Mouse (Mus musculus): ENCODE data around the gene Fam184b. TPM values are rescaled to one million over a fixed set of nuclear protein-coding genes. Genes with fewer than 3 reads are reported as not detected.

The Fam184b gene
- polyA plus RNA-seq, 1 experiment, result not detected

GRCm38 (mm10) chr5:45529696-45530095 lies 109.7 kb downstream of the Fam184b start:
- 0 out of 2 replicates have a peak, but pooled peaks cover 5% of the 10 kb centered on the region for H3K4me1 ChIP-seq (ENCODE audit: control insufficient read depth, insufficient read depth, low read length)
- no peak overlapping the region for H3K27ac ChIP-seq (ENCODE audit: insufficient read depth, low read depth, low read length)
- TF ChIP-seq CTCF (IDR thresholded peaks at IDR 0.05; ENCODE audit: insufficient read depth, low read depth, low read length), result no peak
- no peak for TF ChIP-seq POLR2A (IDR thresholded peaks at IDR 0.05; ENCODE audit: insufficient read depth, low read depth, low read length)
- 94% methylated on average over 3 of the region's 3 CpGs for WGBS
- no peak overlapping the region for H3K4me3 ChIP-seq (ENCODE audit: insufficient read depth, low read depth, low read length)

DNA sequence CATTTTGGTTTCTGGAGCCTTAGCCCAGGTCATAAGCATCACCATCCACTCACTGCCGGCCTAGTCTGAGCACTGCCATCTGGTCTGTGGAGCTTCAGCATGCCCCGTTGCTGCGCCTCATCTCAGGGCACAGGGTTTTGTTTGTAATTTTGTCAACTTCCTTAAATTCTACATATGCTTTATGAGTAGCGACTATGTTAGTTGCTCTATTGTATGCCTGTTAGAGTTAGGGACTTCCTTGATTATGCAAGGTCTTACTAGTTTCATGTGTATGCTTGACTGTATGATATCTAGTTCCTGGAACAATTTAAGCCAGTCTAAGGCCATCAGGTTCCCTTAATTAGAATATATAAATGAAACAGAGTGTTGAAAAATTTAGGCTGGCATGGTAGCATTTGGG lies 113.1 kb downstream of the Fam184b start:
- 92% methylated on average over 4 of the region's 4 CpGs for WGBS
- H3K4me3 ChIP-seq (ENCODE audit: insufficient read depth, low read depth, low read length), result no peak overlapping the region
- TF ChIP-seq CTCF (IDR thresholded peaks at IDR 0.05; ENCODE audit: insufficient read depth, low read depth, low read length), result no peak
- TF ChIP-seq POLR2A (IDR thresholded peaks at IDR 0.05; ENCODE audit: insufficient read depth, low read depth, low read length), result no peak
- peaks cover 6% of the 10 kb centered on the region; the same call in 1 of the 2 replicates for H3K4me1 ChIP-seq (ENCODE audit: control insufficient read depth, insufficient read depth, low read length)
- no peak overlapping the region for H3K27ac ChIP-seq (ENCODE audit: insufficient read depth, low read depth, low read length)

DNA sequence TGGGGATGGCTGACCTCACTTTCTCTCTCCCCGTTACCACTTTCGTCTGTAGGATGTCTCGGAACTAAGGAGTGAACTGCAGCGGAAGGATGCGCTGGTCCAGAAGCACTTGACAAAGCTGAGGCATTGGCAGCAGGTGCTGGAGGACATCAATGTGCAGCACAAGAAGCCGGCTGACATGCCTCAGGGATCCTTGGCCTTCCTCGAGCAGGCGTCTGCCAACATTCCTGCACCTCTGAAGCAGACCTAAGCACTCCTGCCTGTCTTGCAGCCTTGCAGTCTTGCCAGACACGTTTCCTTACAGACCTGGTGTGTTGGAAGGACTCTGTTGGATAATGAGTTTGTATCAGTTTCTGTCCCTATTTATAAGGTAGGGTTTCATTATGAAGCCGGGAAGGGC lies 114.3 kb downstream of the Fam184b start:
- no peak overlapping the region for H3K4me3 ChIP-seq (ENCODE audit: insufficient read depth, low read depth, low read length)
- TF ChIP-seq CTCF (IDR thresholded peaks at IDR 0.05; ENCODE audit: insufficient read depth, low read depth, low read length) (no peak), POLR2A (IDR thresholded peaks at IDR 0.05; ENCODE audit: insufficient read depth, low read depth, low read length) (no peak)
- peaks cover 8% of the 10 kb centered on the region; the same call in 1 of the 2 replicates for H3K4me1 ChIP-seq (ENCODE audit: control insufficient read depth, insufficient read depth, low read length)
- no peak overlapping the region for H3K27ac ChIP-seq (ENCODE audit: insufficient read depth, low read depth, low read length)
- WGBS, result 89% methylated on average over 10 of the region's 10 CpGs

- TF ChIP-seq CTCF (IDR thresholded peaks at IDR 0.05; ENCODE audit: insufficient read depth, low read depth, low read length) (no peak), POLR2A (IDR thresholded peaks at IDR 0.05; ENCODE audit: insufficient read depth, low read depth, low read length) (no peak)
- Histone ChIP-seq H3K27ac (ENCODE audit: insufficient read depth, low read depth, low read length) (no peak overlapping the region), H3K4me3 (ENCODE audit: insufficient read depth, low read depth, low read length) (no peak overlapping the region), H3K4me1 (ENCODE audit: control insufficient read depth, insufficient read depth, low read length) (peaks cover 8% of the 10 kb centered on the region; the same call in 1 of the 2 replicates)
- WGBS, result 84% methylated on average over 6 of the region's 6 CpGs
These were observed 117.8 kb downstream of the Fam184b start for GRCm38 (mm10) chr5:45521601-45522000.

DNA sequence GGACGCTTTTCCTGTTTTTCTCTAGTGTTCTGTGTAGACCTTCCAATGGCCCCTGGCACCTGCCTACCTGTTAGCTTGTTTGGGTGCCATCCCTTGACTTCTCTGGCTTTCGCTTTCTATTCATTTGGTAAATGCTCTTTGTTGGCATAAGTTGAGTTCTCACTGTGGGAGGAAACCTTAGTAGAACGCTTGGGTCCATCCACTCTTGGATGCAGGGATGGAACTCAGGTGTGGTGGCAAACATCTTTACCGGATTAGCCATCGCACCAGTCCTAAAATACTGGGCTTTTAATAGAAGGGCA lies 118.7 kb downstream of the Fam184b start:
- H3K27ac ChIP-seq (ENCODE audit: insufficient read depth, low read depth, low read length), result no peak overlapping the region
- TF ChIP-seq CTCF (IDR thresholded peaks at IDR 0.05; ENCODE audit: insufficient read depth, low read depth, low read length), result no peak
- no peak for TF ChIP-seq POLR2A (IDR thresholded peaks at IDR 0.05; ENCODE audit: insufficient read depth, low read depth, low read length)
- WGBS, result 4% methylated on average over 5 of the region's 5 CpGs

DNA sequence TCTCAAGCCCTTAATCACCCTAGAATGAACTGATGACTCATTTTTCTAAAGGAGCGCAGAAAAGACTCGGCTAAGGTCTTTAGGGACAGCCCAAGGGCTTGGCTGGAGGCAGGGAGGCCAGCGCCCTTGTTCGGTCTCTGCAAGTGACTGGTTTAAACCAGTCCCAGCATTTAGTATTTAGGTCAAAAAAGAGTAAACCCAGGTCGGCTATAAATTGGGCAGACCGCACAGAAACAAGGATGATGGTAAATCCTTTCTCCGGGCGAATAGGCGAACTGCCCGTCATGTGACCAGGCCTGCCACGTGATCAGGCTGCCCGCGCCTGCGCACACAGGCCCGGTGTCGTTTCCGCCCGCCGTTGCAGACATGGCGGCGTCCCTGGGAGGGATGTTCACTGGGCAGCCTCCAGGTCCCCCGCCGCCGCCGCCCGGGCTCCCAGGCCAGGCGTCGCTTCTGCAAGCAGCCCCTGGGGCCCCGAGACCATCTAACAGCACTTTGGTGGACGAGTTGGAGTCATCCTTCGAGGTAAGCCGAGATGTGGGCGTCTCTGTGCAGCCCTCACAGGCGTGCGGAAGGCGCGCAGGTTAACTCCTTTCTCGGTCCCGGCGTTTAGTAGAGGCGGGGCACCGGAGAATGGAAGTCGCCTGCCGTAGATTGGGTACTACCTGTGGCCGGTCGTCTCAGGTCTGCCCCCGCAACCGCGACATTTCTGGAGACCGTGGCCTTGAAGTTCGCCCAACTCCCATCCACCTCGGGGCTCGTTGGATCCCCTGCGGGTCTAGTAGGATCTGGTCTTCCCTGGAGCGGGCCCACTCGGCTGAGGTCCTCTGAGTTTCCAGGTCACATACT lies 119.2 kb downstream of the Fam184b start, which contains the start of gene Med28:
Gene Med28, plus strand, starts transcription at position 270 of the 849 bp plus-strand sequence.
- no peak for TF ChIP-seq CTCF (IDR thresholded peaks at IDR 0.05; ENCODE audit: insufficient read depth, low read depth, low read length)
- peak; percentile 91 for TF ChIP-seq POLR2A (IDR thresholded peaks at IDR 0.05; ENCODE audit: insufficient read depth, low read depth, low read length)
- under 1% methylated on average over 56 of the region's 56 CpGs for WGBS
- H3K27ac ChIP-seq (ENCODE audit: insufficient read depth, low read depth, low read length), result peak within 1 kb of the TSS; percentile 88

More for the DNA sequence above, 118.7 kb downstream of the Fam184b start:
- Histone ChIP-seq H3K4me3 (ENCODE audit: insufficient read depth, low read depth, low read length) (peak overlapping the region; percentile 97), H3K4me1 (ENCODE audit: control insufficient read depth, insufficient read depth, low read length) (peaks cover 8% of the 10 kb centered on the region; the same call in 1 of the 2 replicates)

DNA sequence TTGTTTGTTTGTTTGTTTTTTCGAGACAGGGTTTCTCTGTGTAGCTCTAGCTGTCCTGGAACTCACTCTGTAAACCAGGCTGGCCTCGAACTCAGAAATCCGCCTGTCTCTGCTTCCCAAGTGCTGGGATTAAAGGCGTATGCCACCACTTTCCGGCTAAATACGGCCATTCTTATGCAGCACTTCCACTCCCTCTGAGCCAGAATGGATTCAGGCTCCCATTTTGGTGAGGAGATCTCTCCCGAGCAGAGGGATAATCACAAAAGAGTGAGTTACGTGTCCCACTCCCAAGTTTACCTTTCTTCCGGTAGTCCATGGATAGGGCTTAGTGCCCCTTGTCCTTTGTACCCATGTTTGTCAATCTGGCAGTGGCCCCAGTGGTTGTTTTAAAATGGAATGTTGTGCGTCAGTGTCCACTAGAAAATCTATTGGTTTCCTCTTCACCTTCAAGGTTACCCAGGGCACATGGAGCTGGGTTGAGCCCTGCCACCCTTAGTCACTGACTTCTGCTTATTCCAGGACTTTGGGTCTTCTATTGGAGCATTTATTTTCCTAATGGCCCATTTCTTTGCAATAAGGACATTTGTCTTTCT lies 124.2 kb downstream of the Fam184b start:
- no peak for TF ChIP-seq CTCF (IDR thresholded peaks at IDR 0.05; ENCODE audit: insufficient read depth, low read depth, low read length)
- TF ChIP-seq POLR2A (IDR thresholded peaks at IDR 0.05; ENCODE audit: insufficient read depth, low read depth, low read length), result no peak
- no peaks in the 10 kb centered on the region for H3K4me1 ChIP-seq (ENCODE audit: control insufficient read depth, insufficient read depth, low read length)
- no peak overlapping the region for H3K4me3 ChIP-seq (ENCODE audit: insufficient read depth, low read depth, low read length)
- no peak overlapping the region for H3K27ac ChIP-seq (ENCODE audit: insufficient read depth, low read depth, low read length)
- 95% methylated on average over 10 of the region's 10 CpGs for WGBS

More for the DNA sequence above, 119.2 kb downstream of the Fam184b start, which contains the start of gene Med28:
- peak within 1 kb of the TSS; percentile 97 for H3K4me3 ChIP-seq (ENCODE audit: insufficient read depth, low read depth, low read length)
- H3K4me1 ChIP-seq (ENCODE audit: control insufficient read depth, insufficient read depth, low read length), result peaks cover 8% of the 10 kb centered on the region; the same call in 1 of the 2 replicates

DNA sequence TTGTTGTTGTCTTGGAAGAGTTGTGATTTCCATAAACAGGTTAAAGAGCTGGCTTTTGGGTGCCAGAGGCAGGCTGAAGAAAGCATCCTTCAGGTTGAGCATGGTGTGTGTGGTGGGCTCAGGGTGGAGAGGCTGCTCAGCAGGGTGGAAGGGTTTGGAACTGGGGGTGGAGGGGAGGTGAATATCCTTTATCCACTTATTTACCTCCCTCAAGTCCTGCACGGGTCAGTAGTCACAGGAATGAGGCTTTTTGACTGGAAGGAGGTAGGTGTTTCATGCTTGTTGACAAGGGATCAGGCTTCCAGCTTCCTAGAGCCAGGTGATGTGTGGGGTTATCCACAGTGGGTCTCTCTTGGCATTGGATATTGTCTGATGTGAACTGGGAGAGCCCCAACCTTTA lies 124.8 kb downstream of the Fam184b start:
- TF ChIP-seq POLR2A (IDR thresholded peaks at IDR 0.05; ENCODE audit: insufficient read depth, low read depth, low read length), result no peak
- TF ChIP-seq CTCF (IDR thresholded peaks at IDR 0.05; ENCODE audit: insufficient read depth, low read depth, low read length), result no peak
- H3K4me3 ChIP-seq (ENCODE audit: insufficient read depth, low read depth, low read length), result no peak overlapping the region
- H3K27ac ChIP-seq (ENCODE audit: insufficient read depth, low read depth, low read length), result no peak overlapping the region
- no peaks in the 10 kb centered on the region for H3K4me1 ChIP-seq (ENCODE audit: control insufficient read depth, insufficient read depth, low read length)
- WGBS, result 92% methylated on average over 1 of the region's 1 CpGs

DNA sequence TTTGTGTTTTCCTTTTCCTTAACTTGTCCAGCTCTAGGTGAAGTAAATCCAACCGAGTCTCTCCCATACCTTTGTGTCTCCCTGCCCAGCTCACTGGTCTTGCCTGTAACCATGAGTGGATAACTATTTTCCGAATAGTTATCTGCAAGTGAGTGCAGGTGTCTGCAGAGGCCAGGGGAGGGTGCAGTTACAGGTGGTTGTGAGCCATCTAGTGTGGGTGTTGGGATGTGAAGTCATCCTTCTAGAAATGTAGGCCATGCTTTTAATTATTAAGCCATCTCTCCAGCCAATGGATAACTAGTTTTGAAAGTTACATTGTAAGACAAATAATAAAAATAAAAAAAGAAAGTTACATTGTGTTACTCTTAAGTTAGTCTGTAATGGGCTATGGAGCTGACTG lies 125.9 kb downstream of the Fam184b start:
- Histone ChIP-seq H3K4me3 (ENCODE audit: insufficient read depth, low read depth, low read length) (no peak overlapping the region), H3K4me1 (ENCODE audit: control insufficient read depth, insufficient read depth, low read length) (no peaks in the 10 kb centered on the region), H3K27ac (ENCODE audit: insufficient read depth, low read depth, low read length) (no peak overlapping the region)
- no peak for TF ChIP-seq POLR2A (IDR thresholded peaks at IDR 0.05; ENCODE audit: insufficient read depth, low read depth, low read length)
- TF ChIP-seq CTCF (IDR thresholded peaks at IDR 0.05; ENCODE audit: insufficient read depth, low read depth, low read length), result no peak
- 94% methylated on average over 2 of the region's 2 CpGs for WGBS
